Mouse (Mus musculus) ES-Bruce4 (cell line): ENCODE measurements around the gene Gtf2h2.

ENCODE experiments used
- CTCF ChIP-seq: IDR thresholded peaks from one replicate; pipeline ENCODE4 v1.8.1; 2011; ENCODE audit warnings: low read depth, low read length
- POLR2A ChIP-seq: IDR thresholded peaks from one replicate; pipeline ENCODE4 v1.8.1; 2011; ENCODE audit warnings: low read length; ENCODE audit not compliant: insufficient read depth

DNA sequence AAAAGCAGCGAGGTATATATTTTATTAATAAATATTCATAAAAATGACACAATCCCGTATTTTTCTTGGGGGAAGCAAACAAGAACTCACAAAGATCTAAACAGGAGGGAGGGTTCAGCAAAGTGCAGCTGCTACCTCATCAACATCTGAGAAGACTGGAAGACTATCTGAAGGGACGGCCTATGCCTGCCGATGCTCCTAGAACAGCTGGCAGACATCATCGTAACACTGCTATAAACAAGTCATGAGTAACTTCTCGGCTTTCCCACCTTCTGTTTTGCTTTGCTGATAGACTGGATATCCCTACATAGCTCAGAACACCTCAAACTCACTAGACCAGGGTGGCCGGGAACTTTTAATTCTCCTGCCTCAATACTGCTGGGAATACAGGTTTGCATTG lies 8.8 kb downstream of the Gtf2h2 start:
- TF ChIP-seq CTCF (no peak), POLR2A (no peak)
